Mouse (Mus musculus): ENCODE measurements around the gene Kcnk4.
A peak's percentile ranks its signal among the peaks of the same experiment; 100 is the strongest.

Kcnk4 gene

DNA sequence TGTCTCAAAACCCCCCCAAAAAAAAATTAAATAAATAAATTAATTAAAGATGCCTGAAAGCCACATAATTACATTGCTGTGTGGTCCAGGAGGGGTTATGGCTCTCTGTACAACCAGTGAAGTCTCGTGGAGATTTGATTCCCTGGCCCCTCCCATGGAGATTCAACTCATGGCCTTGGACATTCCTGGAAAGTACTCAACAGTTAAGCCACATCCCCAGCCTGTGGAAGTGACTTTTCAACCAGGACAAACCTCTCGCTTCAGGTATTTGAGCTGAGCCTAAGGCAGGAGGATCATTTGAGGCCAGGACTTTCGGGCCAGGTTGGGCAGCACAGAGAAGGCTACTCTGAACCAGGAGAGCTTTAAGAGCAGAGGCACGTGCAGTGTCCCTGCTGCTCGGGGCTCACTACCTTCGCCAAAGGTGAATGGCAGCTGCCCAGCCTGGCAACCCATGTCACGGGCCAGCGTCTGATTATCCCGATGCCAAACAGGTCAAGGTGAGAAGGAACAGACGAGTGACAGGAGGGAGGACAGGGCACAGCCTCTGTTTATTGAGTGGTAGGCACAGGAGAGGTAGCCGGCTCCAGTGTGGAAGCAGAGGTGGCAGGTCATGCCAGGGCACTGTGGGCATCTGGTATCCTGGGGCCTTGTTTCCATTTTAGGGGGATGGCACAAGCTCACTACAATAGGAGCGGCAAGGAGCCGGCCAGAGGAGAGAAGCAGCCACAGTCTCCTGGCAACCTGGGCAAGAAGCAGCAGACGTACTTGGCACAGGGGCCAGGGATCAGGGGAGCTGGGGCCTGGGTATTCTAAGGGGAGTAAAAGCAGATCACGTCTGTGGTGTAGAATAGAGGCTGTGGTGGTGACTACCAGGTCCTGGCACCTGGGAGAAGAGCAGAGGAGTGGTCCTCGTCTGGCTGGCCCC lies 3.5 kb upstream of the Kcnk4 start:
- DNase-seq (ENCODE audit: low spot score in 2 of 2), result no peak

GRCm38 (mm10) chr19:6936299-6936698 lies 2.0 kb upstream of the Kcnk4 start:
- DNase-seq (ENCODE audit: low spot score in 2 of 2), result no peak

- peak; percentile 50 to 74 for DNase-seq (ENCODE audit: low spot score in 2 of 2)
Observed at GRCm38 (mm10) chr19:6933436-6934194, 700 bp downstream of the Kcnk4 start.

GRCm38 (mm10) chr19:6933102-6933435 lies 1.2 kb downstream of the Kcnk4 start:
- no peak for DNase-seq (ENCODE audit: low spot score in 2 of 2)

DNA sequence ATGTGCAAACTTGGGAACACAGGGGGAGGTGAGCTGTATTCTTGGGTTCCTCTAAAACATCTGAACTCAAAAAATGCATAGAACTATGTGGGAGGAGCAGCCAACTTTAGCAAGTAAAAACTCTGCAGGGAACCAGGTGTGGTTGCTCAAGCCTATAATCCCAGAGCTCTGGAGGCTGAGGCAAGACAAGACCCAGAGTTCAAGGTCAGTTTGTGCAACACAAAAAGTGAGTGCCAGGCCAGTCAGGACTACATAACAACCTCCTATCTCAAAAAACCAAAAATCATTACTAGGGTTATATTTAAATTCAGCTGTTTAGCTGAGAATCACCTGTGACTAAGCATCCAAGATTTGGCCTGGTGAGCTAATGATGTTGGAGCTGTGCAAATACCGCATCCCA lies 2.3 kb downstream of the Kcnk4 start:
- no peak for DNase-seq (ENCODE audit: low spot score in 2 of 2)

GRCm38 (mm10) chr19:6931002-6931401 lies 3.3 kb downstream of the Kcnk4 start:
- no peak for DNase-seq (ENCODE audit: low spot score in 2 of 2)

DNA sequence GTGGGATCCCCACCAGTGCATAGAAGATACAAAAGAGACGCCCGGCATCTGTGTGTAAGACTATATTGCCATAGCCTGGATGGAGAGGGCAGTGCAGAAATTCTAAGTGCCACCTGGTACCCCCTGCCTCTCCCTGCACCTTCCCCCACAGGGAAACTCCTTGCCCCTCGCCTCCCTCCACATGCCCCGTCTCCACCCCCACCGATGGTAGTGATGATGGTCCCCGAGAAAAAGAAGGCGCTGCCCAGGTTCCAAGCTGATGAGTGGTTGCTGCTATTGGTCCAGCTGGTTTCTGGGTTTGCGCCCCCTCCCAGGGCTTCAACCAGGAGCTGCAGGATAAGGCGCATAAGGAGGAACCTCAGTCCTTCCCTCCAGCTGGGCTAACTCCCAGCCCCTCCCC lies 6.2 kb downstream of the Kcnk4 start:
- no peak for DNase-seq (ENCODE audit: low spot score in 2 of 2)

GRCm38 (mm10) chr19:6926559-6927255 lies 7.6 kb downstream of the Kcnk4 start:
- DNase-seq (ENCODE audit: low spot score in 2 of 2), result no peak

DNA sequence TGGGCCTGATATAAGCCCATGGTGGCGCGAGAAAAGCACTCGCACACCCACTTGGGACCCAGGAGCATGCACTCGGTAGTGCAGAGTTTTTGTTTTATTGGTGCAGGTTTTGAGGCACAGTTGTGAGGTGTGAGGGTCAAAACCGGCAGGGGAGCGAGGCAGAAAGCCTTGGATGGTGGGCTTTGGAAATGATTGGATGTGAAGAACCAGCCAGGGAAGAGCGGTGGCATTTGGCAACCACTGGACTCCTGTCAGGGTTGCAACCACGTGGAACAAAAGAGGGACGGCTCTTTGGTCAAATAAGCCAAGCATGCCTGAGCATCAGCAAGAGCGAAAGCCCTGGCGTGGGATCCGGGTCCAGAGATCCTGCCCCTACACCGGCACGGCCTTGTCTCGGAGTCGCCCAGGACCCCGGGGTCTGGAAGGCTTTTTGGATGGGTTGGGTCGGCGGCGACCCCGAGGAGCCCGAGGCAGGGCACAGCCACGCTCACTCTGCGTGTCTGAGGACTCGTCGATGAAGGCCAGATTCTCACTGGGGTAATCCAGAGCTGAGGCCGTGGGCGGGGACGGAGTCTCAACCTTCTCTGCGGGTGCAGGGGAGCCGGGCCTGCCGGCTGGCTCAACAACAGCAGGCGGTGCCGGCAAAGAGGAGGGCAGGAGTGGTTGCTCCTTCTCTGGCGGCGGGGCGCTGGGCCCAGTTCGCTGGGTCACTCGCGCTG lies 8.5 kb downstream of the Kcnk4 start:
- DNase-seq (ENCODE audit: low spot score in 2 of 2), result no peak

- no peak for DNase-seq (ENCODE audit: low spot score in 2 of 2)
Observed at GRCm38 (mm10) chr19:6925307-6925573, 9.1 kb downstream of the Kcnk4 start, which contains the start of gene Catsperz. Catsperz (minus strand) TSS chr19:6925380.

GRCm38 (mm10) chr19:6924461-6925306 lies 9.6 kb downstream of the Kcnk4 start:
- peak; percentile 93 to 95 for DNase-seq (ENCODE audit: low spot score in 2 of 2)

DNA sequence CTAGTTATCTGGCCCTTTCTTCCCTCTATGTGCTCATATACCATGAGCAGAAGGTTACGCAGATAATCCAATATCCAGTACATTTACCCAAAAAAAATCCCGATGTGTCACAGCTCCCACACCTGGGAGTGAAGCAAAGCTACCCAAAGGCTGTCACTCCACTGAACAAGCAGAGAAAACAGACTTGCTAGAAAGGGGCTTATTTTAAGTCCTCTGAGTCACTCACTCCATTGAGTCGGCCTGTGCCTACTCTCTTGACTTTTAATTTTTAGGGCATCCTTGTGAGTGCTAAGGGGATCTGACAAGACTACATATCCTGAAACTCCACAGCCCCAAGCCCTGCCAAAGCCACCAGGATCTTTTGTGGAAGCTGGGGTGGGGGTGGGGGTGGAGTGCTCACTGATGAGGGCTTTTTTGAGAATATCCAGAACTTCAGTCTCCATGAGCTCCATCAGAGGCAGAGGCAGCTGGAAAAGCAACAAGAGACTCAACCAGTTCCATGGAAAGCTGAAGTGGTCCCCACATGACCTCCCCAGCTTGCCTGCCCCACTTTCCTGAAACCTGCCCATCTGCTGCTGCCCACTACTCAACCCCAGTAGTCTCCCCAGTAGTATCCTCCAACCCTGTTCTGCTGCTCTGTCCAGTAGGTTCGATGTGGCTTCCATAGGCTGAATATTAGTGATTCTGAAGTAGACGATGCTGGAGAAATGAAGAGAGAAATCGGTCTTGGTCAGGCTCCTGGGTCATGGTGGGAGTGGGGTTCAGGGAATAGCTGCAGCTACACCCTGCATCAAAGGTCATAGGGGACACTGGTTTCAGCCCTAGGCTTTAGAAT lies 11.2 kb downstream of the Kcnk4 start:
- DNase-seq (ENCODE audit: low spot score in 2 of 2), result peak in 1 of 2 experiments; percentile 28

DNA sequence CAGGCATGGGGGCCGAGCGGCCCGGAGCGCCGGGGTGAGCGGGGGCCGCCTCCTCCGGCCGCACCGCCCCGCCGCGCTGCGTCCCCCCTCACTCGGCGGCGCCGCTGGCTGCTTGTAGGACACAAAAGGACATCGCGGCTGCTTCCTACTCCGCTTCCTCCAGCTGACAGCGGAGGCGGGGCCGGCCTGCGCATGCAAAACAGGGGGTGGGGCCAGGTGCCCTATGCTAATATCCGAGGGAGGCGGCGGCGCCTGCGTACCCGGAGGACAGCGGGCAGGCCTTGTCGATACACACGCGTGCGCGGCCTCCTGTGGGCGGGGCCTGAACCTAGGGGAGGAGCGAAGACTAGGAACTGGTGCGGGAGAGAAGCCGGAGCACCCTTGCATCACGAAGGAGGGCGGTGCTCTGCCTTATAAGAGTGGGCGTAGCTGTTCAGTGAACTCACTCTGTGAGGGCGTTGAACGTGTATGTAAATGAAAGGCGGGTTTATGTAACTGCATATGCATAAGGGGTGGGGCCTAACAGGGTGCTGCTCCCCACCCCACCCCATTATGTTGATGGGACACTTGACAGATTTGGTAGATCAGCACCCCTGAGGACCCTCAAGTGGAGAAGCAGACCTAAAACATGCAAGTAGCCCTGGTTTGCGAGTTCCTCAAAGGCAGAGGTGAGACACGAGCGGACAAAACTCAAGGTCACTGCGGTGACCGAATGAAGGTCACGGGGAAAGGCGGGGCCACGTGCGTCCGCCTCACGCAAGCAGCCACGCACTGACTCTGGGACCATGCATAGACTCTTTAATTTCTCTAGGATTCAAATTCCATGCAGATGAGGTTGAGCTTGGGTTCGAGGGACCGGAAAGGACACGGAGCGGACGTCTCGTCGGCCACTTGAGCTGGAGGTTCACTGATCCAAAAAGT lies 12.4 kb downstream of the Kcnk4 start, which contains the start of gene Esrra:
Gene Esrra (minus strand): TSS at position 167 of the 921 bp plus-strand sequence.
- peak; percentile 100 for DNase-seq (ENCODE audit: low spot score in 2 of 2)

DNA sequence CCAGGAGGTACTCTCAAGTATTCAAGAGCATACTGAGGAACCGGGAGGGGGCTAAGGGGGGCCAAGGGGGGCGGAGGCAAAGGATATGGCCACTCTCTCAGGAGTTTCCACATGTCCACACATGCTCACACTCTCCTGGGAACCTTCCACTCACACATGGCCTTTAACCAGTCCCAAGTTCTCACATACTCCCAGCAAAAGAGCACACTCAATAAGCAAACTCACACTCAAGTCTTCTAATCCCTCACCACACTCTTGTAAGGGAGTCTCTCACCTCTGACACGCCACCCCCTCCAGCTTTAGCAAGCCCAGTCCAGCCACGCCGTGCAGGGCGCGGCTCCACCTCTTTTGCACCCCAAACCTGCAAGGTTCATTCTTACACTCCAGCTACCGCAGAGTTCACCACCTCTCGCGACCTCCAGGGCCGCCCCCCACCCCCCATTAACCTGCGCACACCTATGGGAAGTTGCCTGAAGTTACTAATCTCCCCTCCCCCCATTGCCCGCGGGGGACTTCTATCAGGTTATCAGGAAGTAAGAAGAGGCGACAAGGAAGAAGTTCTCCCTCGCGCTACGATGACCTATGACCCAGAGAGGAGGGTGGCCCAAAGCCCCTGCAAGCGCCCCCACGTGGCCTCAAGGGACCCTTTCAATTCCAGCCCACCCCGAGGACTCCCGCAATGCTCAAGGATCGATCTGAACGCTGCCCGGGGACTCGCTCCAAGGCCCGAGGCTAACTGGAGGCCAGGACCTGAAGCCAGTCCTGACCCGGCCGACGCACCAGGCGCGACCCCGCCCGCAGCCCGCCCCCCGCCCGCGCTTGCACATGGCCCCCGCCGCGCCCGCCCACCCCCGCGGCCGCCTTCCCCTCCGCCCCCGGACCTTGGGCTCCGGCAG lies 13.3 kb downstream of the Kcnk4 start:
- DNase-seq (ENCODE audit: low spot score in 2 of 2), result peak in 1 of 2 experiments; percentile 37

- DNase-seq (ENCODE audit: low spot score in 2 of 2), result peak in 1 of 2 experiments; percentile 36
Observed at GRCm38 (mm10) chr19:6919876-6920740, 14.2 kb downstream of the Kcnk4 start.

DNA sequence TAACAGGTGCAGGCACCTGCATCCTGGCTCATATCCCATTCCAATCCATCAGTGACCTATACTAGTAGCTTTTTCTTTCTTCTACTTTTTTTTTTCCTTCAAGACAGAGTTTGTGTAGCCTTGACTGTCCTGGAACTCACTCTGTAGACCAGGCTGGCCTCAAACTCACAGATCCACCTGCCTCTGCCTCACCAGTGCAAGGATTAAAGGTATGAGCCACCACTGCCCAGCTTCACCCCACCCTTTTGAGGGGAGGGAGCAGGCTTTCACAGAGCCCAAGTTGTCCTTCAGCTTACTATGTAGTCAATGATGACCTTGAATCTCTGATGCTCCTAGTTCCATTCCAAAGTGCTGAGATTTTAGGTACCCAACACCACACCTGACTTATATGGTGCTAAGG lies 14.9 kb downstream of the Kcnk4 start:
- peak in 1 of 2 experiments; percentile 2 for DNase-seq (ENCODE audit: low spot score in 2 of 2)

DNA sequence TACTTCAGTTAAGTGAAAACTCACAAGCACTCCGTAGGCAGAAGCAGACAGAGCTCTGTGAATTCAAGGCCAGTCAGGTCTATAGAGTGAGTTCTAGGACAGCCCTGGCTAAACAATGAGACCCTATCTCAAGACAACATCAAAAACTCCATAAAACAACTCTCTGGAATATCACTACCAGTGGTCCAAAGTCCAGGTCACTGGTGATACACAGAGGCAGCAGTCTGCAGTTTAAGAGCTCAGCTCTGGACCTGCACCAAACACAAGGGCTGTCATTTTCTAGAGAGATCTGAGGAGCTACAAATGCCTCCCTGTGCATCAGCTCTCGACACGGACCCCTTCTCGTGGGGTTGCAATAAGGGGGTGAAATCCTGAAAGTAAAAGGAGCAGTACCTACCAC lies 16.0 kb downstream of the Kcnk4 start:
- no peak for DNase-seq (ENCODE audit: low spot score in 2 of 2)

Measured in right cerebral cortex, adult 2 months (tissue).